Mouse (Mus musculus) limb, embryonic 14.5 days (tissue): ENCODE measurements around the gene Abcf2. TPM values are rescaled to one million over a fixed set of nuclear protein-coding genes. Genes with fewer than 3 reads are reported as not detected.
A peak's percentile ranks its signal among the peaks of the same experiment; 100 is the strongest.

Experiments used
- ATAC-seq: fragments of 200-750 bp; cut with Nextera tagmentation; 2 replicates; pipeline ENCODE4 v1.8.0; 2017; ENCODE audit warnings: low read depth, moderate number of reproducible peaks, moderate TSS enrichment; ENCODE audit not compliant: low FRiP score
- DNase-seq: peaks from one replicate; pipeline ENCODE4 v3.0.0-alpha.2; 2015; ENCODE audit warnings: low spot score
- H3K27ac ChIP-seq: fragments of 300-500 bp; sonication (generic); replicated peaks from 2 replicates; pipeline ENCODE4 v1.5.1; 2014; ENCODE audit warnings: low read depth, mild to moderate bottlenecking, low read length, moderate library complexity, mixed read lengths
- H3K27me3 ChIP-seq: fragments of 300-500 bp; sonication (generic); 2 replicates; pipeline ENCODE4 v1.6.1; 2014; ENCODE audit warnings: low read length, mixed read lengths; ENCODE audit not compliant: control insufficient read depth, insufficient read depth
- H3K36me3 ChIP-seq: fragments of 300-500 bp; sonication (generic); 2 replicates; pipeline ENCODE4 v1.6.1; 2014; ENCODE audit warnings: mild to moderate bottlenecking, low read length, moderate library complexity, mixed read lengths; ENCODE audit not compliant: control insufficient read depth, insufficient read depth
- H3K4me1 ChIP-seq: fragments of 300-500 bp; sonication (generic); 2 replicates; pipeline ENCODE4 v1.6.1; 2014; ENCODE audit warnings: antibody characterized with exemption, low read length, mixed read lengths; ENCODE audit not compliant: control insufficient read depth, insufficient read depth
- H3K4me2 ChIP-seq: fragments of 300-500 bp; sonication (generic); replicated peaks from 2 replicates; pipeline ENCODE4 v1.6.1; 2014; ENCODE audit warnings: low read depth, mild to moderate bottlenecking, low read length, moderate library complexity; ENCODE audit not compliant: severe bottlenecking
- H3K4me3 ChIP-seq: fragments of 300-500 bp; sonication (generic); replicated peaks from 2 replicates; pipeline ENCODE4 v1.5.1; 2014; ENCODE audit warnings: low read length
- H3K9ac ChIP-seq: fragments of 300-500 bp; sonication (generic); 2 replicates; pipeline ENCODE4 v1.6.1; 2014; ENCODE audit warnings: mild to moderate bottlenecking, low read depth, low read length, moderate library complexity; ENCODE audit not compliant: severe bottlenecking
- H3K9me3 ChIP-seq: fragments of 300-500 bp; sonication (generic); 2 replicates; pipeline ENCODE4 v1.6.1; 2016; ENCODE audit warnings: low read length; ENCODE audit not compliant: control insufficient read depth
- POLR2A ChIP-seq: fragments of 200-500 bp; IDR thresholded peaks from 2 replicates; pipeline ENCODE4 v1.8.0; 2012; ENCODE audit warnings: inconsistent platforms, mild to moderate bottlenecking, moderate library complexity, borderline replicate concordance; ENCODE audit not compliant: insufficient read depth, insufficient read length; ENCODE audit errors: extremely low read depth
- WGBS: fragments of 180-500 bp; shearing (Covaris S2); extraction: QIAGEN DNeasy Blood & Tissue Kit; methylation state at CpG from one replicate; pipeline ENCODE4 v1.1.7; 2014; 5-methylcytosine and 5-hydroxymethylcytosine counted together
- polyA plus RNA-seq, 2 experiments: library from polyadenylated mRNA; depleted of rRNA in 1 of 2; stranded (reverse) in 1 of 2; unstranded in 1 of 2; fragments of >200 nt; fragmentation: Nextera tagmentation in 1 of 2; extraction: Ambion mirVana in 1 of 2; gene quantifications; 2 replicates each; pipeline versions ENCODE4 v1.2.1 to v1.2.3; 2012 to 2014

Gene Abcf2
- polyA plus RNA-seq, 2 experiments = 81.0 to 94.3 TPM

GRCm38 (mm10) chr5:24622386-24623040 is 45.2 kb upstream of the Abcf2 start:
- no peak for DNase-seq
- H3K9ac ChIP-seq = no peak overlapping the region
- no peaks in the 10 kb centered on the region for H3K27me3 ChIP-seq
- 66% methylated on average over 7 of the region's 7 CpGs for WGBS
- no peaks in the 10 kb centered on the region for H3K9me3 ChIP-seq
- H3K27ac ChIP-seq = no peak overlapping the region
- no peak overlapping the region for H3K4me2 ChIP-seq
- H3K36me3 ChIP-seq = no peaks in the 10 kb centered on the region
- H3K4me1 ChIP-seq = peaks cover 23% of the 10 kb centered on the region
- no peak for ATAC-seq
- no peak overlapping the region for H3K4me3 ChIP-seq
- TF ChIP-seq POLR2A = no peak

- Histone ChIP-seq H3K27me3 (no peaks in the 10 kb centered on the region), H3K36me3 (no peaks in the 10 kb centered on the region), H3K4me2 (0 out of 2 replicates have a peak overlapping the region, but pooled peaks have one; percentile 1), H3K9ac (peak overlapping the region; percentile 21; the same call in 1 of the 2 replicates), H3K4me1 (peaks cover 23% of the 10 kb centered on the region), H3K27ac (peak overlapping the region; percentile 75), H3K9me3 (no peaks in the 10 kb centered on the region), H3K4me3 (no peak overlapping the region)
- TF ChIP-seq POLR2A = no peak
- no peak for DNase-seq
- 68% methylated on average over 8 of the region's 8 CpGs for WGBS
- ATAC-seq = no peak
Observed at GRCm38 (mm10) chr5:24620626-24621025, 43.4 kb upstream of the Abcf2 start.

GRCm38 (mm10) chr5:24620116-24620515 is 42.8 kb upstream of the Abcf2 start:
- TF ChIP-seq POLR2A = no peak
- Histone ChIP-seq H3K27me3 (no peaks in the 10 kb centered on the region), H3K4me2 (peak overlapping the region; percentile 1; the same call in 1 of the 2 replicates), H3K36me3 (no peaks in the 10 kb centered on the region), H3K4me3 (no peak overlapping the region), H3K4me1 (peaks cover 23% of the 10 kb centered on the region), H3K9me3 (no peaks in the 10 kb centered on the region), H3K9ac (0 out of 2 replicates have a peak overlapping the region, but pooled peaks have one; percentile 34), H3K27ac (peak overlapping the region; percentile 75)
- WGBS = 18% methylated on average over 8 of the region's 8 CpGs
- DNase-seq (peak; percentile 80), ATAC-seq (peak; percentile 51; the same call in 1 of the 2 replicates)

- no peak overlapping the region for H3K27ac ChIP-seq
- peaks cover 19% of the 10 kb centered on the region for H3K4me1 ChIP-seq
- WGBS = 83% methylated on average over 3 of the region's 3 CpGs
- H3K9ac ChIP-seq = no peak overlapping the region
- no peaks in the 10 kb centered on the region for H3K27me3 ChIP-seq
- no peak overlapping the region for H3K4me3 ChIP-seq
- H3K9me3 ChIP-seq = no peaks in the 10 kb centered on the region
- H3K4me2 ChIP-seq = no peak overlapping the region
- H3K36me3 ChIP-seq = no peaks in the 10 kb centered on the region
- TF ChIP-seq POLR2A = no peak
- no peak for ATAC-seq
- no peak for DNase-seq
Observed at GRCm38 (mm10) chr5:24618921-24619320, 41.7 kb upstream of the Abcf2 start.

GRCm38 (mm10) chr5:24615097-24615496 is 37.8 kb upstream of the Abcf2 start:
- H3K9me3 ChIP-seq = no peaks in the 10 kb centered on the region
- H3K9ac ChIP-seq = no peak overlapping the region
- no peak for ATAC-seq
- no peak for DNase-seq
- H3K4me3 ChIP-seq = no peak overlapping the region
- no peak overlapping the region for H3K4me2 ChIP-seq
- 71% methylated on average over 6 of the region's 6 CpGs for WGBS
- no peaks in the 10 kb centered on the region for H3K36me3 ChIP-seq
- H3K27me3 ChIP-seq = no peaks in the 10 kb centered on the region
- peaks cover 16% of the 10 kb centered on the region for H3K4me1 ChIP-seq
- no peak overlapping the region for H3K27ac ChIP-seq
- no peak for TF ChIP-seq POLR2A
